Mouse (Mus musculus) kidney, postnatal 14 days (tissue): ENCODE measurements at regions not wholly inside any gene's neighbourhood (a gene's known extent, or its start where the extent isn't known, plus 50 kb on each side); places are given as distances from the start of the nearest gene placed in this dataset.

ENCODE experiments used
- DNase-seq: peaks from one replicate; pipeline ENCODE4 v3.0.0; 2022; ENCODE audit warnings: mixed read lengths

- no peak for DNase-seq
Observed at GRCm38 (mm10) chr13:83112741-83113140, 391.1 kb upstream of the Mef2c start.

DNA sequence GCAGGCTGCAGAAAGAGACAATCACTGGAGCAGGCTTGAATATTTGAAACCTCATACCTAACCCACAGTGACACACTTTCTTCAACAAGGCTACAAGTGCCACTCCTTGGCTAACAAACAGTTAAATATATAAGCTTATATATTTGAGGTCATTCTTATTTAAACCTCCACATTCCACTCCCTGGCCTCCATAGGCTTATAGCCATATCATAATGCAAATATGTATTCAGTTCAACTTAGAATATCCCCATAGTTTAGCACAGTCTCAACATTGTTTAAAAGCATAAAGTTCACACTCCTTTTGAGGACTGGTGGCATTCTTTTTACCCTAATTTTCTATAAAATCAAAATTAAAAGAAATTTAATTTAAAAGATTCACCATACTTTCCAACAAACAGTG is 390.0 kb upstream of the Mef2c start:
- DNase-seq: no peak

GRCm38 (mm10) chr13:83114401-83114800 is 389.4 kb upstream of the Mef2c start:
- no peak for DNase-seq

GRCm38 (mm10) chr13:83115691-83116090 is 388.1 kb upstream of the Mef2c start:
- DNase-seq: no peak

- DNase-seq: no peak
Observed at GRCm38 (mm10) chr13:83120343-83120742, 383.5 kb upstream of the Mef2c start.

- no peak for DNase-seq
Observed at GRCm38 (mm10) chr13:83123596-83123995, 380.2 kb upstream of the Mef2c start.

DNA sequence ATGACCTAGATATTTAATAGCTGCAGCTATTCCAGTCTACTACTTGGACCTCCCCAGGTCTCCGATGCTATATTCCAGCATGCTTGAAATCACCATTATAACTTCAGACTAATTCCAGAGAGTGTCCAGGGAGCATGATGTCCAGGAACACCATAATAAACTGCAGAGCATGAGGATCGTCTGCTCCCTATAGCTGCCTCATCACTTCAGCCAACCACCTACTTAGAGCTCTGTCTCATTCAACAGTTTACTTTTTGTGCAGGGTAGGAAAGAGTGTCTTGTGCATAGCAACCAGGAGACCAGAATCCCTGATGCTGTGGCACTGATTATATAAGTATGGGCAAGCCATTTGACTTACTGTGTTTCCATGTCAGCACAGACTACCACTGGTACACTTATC is 379.2 kb upstream of the Mef2c start:
- no peak for DNase-seq

GRCm38 (mm10) chr13:83126438-83126837 is 377.4 kb upstream of the Mef2c start:
- DNase-seq: no peak

- DNase-seq: no peak
Observed at GRCm38 (mm10) chr13:83131129-83131981, 372.5 kb upstream of the Mef2c start.

DNA sequence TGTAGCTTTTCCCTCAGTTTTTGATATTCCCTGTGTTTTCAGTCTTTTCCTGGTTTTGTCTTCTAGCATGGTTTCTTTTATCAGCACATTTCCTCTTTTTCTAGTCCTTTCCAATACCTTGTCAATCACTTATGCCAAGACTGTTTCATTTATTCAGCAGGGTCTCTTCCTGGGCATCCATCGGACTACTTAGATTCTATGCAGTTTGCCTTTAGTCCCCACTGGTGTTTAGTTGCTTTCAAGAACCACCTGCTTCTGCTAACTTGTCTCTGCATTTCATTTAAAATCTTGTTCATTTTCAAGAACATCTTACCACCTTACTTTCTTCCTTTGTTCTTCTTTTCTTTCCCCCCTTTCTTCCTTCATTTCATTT is 371.9 kb upstream of the Mef2c start:
- no peak for DNase-seq

DNA sequence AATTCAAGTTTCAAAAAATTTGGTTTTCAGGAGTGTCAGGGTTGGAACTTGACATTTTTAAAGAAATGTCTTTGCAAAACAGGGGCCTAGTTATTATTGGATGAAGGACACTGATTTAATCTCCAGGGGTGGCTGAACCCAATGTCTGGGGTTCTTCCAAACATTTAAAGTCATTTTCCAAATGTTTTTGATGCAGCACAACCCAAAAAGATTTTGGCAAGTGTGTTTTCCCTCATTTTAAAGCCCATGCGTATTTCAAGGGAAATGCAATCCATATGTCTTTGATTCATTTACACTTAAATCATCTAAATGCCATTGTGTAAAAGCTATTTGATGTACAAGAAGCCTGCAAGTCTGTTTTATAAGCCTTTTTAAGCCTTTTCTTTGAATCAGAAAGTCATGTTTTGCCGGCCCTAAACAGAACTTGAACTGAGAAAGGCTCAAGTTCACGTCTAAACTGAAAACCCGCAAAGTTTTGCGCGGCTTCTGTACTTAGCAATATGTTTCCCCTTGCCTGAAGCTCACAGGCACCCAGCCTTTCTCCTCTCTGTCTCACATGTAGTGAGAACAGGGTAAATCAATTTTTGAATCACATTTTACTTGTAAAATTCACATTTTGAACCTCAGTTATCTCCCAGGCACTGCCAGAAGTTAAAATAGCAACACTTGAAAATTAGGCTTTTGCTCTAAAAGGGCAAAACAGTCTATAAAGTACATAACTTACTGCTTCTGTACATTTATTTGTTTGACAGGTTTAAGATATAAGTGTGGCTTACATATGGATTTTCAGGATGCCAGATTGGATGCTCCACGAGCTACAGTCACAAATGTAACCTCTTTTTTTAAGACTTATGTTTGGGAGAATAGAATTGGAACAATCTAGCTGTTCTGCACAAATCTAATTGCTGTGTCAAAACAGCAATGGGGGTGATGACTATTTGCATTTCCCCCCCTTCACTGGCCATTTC is 370.9 kb upstream of the Mef2c start:
- no peak for DNase-seq

DNA sequence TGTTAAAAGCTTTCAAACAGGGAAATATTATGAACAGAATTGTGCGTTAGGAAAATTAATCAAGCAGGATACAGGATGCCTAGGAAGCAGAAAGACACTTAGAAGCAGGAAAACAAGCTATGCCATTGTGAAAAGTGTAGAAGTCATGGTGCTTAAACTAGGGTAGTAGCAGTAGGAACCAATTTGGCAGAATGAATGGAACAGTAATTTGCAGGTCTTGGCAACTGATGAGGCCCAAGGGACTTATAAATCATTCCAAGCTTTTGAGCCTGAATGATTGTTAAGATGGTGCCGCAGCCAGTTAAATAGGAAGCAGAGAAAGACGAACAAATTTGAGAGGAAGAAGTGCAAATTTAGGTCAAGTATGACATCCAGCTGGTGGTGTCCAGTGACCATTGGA is 360.5 kb upstream of the Mef2c start:
- peak; percentile 1 for DNase-seq

GRCm38 (mm10) chr13:83154626-83155124 is 349.2 kb upstream of the Mef2c start:
- no peak for DNase-seq

DNA sequence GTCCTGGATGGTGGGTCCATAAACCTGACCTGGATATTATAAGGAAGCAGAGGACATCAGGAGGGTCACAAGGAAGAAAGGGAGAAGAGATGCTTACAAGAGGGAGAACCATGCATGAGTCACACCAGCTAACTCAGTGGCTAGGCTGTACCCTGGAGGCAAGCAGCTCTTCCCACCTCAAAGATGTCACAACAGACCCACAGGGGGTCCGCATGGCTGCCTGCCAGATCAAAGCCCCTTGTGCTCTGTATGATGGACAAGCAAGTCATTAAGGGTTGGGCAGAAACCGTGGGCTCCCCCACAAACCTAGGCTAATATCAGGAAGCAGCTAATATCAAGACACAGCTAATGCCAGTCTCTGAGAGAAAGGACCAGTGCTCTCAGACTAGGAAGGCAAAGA is 343.9 kb upstream of the Mef2c start:
- DNase-seq: no peak

DNA sequence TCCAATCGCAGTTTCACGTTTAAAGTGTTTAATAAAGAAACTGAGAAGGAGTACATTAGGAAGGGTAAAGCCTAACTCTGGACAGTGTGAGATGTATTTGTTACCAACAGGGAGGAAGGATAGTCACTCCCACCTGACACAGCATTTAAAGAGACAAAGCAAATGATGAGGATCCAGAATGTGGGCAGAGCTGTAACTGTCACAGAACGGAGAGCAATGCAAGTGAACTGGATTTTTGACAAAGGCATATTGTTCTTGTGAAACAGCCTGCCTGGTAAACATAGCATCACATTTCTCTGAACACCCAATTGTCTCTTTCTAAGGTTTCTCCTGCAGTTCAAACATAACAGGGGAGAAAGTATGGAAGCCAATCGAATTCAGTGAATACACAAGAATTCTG is 341.1 kb upstream of the Mef2c start:
- DNase-seq: no peak

GRCm38 (mm10) chr13:83175086-83175485 is 328.7 kb upstream of the Mef2c start:
- no peak for DNase-seq

- DNase-seq: no peak
Observed at GRCm38 (mm10) chr13:83201931-83202671, 301.7 kb upstream of the Mef2c start.

GRCm38 (mm10) chr13:83206622-83207021 is 297.2 kb upstream of the Mef2c start:
- no peak for DNase-seq

- no peak for DNase-seq
Observed at GRCm38 (mm10) chr13:83207513-83207912, 296.3 kb upstream of the Mef2c start.

GRCm38 (mm10) chr13:83208111-83208510 is 295.7 kb upstream of the Mef2c start:
- DNase-seq: no peak

DNA sequence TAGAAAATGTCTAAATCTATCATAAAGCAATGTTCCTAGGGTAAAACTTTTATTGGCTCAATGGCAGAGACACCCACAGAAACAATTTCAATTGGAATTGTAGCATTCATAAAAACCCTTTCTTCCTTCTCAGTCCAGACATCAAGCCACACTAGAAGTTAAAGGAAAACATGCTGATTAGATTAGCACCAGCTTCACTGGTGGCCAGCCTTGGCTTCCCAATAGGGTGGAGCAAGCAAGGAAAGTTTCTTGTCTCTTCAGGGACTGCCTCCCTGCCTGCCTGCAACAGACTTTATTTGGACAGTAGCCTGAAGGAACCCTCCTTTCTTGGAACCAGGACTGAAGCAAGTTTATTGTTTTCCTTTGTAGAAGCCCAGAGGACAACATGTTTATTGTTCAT is 289.0 kb upstream of the Mef2c start:
- no peak for DNase-seq

DNA sequence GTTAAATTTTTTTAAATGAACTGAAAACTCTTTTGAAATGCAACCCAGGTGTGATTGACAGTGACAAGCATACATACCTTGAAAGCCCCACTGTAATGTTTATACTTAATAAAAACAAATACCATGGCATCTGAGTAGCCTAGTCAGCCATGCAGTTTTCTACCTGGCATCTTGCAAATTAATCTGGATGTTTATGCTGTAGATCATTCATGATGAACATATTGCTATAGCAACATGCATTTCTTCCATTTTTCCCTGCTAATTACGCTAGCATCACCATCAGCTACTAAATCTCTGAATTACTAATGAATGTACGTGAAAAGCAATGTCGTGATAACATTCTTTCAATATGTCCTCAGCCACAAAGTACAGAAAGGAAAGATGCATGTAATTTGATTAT is 287.4 kb upstream of the Mef2c start:
- no peak for DNase-seq

- no peak for DNase-seq
Observed at GRCm38 (mm10) chr13:83252452-83252851, 251.4 kb upstream of the Mef2c start.
